Mouse (Mus musculus): ENCODE results near the gene Opn1sw. TPM values are rescaled to one million over a fixed set of nuclear protein-coding genes. Genes with fewer than 3 reads are reported as not detected.

Gene Opn1sw
- polyA plus RNA-seq (2016; fragmentation: Nextera tagmentation; extraction: Ambion mirVana), result 0.65 and 0.69 TPM in 2 replicates

DNA sequence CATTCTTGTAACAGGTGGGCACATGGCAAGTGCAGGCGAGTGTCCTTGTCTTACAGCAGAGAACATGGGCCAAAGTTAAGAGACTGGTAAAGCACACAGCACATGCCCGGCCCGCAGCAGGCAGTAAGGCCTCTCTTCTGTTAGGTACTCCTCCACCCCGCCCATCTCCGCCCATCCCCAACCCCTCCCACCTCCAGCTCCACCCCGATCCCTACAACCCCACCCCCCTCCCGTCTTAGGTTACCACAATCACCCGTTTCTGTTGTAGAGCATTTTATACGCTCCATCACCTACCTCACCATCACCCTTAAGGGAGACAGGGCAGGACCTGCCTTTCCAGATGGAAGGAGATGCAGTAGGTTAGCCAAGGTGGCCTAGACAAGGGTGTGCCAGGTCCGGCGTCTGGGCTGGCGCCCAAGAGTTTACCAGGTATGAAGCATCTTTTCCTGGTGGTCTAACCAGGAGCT, at the start of gene Opn1sw:
TSS of gene Opn1sw (minus strand) at position 417 of the 467 bp plus-strand sequence.
- H3K27me3 ChIP-seq (replicated peaks), result 0 out of 2 replicates have a peak, but pooled peaks cover 3% of the 10 kb centered on the region
- no peaks in the 10 kb centered on the region for H3K9me3 ChIP-seq (replicated peaks)
- H3K4me3 ChIP-seq, result peak within 1 kb of the TSS; percentile 51
- peak within 1 kb of the TSS; percentile 30 for H3K27ac ChIP-seq (ENCODE audit: poor library complexity, severe bottlenecking)
- H3K36me3 ChIP-seq, result no peaks in the 10 kb centered on the region
- H3K4me1 ChIP-seq (replicated peaks), result peaks cover 28% of the 10 kb centered on the region
- peak within 1 kb of the TSS; percentile 64 for H3K9ac ChIP-seq
- 3% methylated on average over 12 of the region's 12 CpGs for WGBS
- peak; percentile 78 for ATAC-seq (ENCODE audit: insufficient number of reproducible peaks, low FRiP score)
- H3K4me2 ChIP-seq, result peak within 1 kb of the TSS; percentile 63

DNA sequence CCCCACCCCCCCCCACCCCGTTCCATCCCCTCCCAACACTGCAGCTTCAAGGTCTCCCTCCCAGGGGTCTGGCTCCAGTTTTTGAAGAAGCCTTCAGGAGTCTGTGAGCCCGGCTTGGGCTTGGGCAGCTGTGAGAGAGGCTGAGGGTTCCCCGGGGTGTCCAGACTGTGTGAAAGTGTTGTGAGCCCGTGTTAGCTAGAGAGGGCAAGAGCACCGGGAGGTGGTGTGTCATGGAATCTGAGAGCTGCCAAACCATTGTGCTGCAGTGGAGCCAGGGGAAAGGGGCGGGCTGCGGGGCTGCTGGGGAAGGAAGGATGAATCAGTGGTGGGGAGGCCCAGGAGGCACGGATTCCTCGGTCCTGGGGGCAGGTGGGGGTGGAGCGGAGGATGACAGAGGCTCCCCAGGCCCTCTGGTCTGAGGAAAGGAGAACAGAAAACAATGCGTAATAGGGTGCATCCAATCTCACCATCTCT, 48.2 kb upstream of the Opn1sw start:
- ATAC-seq (ENCODE audit: insufficient number of reproducible peaks, low FRiP score), result peak; percentile 24
- 3% methylated on average over 11 of the region's 11 CpGs for WGBS
- peak overlapping the region; percentile 91 for H3K9ac ChIP-seq
- peaks cover 37% of the 10 kb centered on the region for H3K36me3 ChIP-seq
- no peaks in the 10 kb centered on the region for H3K9me3 ChIP-seq (replicated peaks)
- H3K27me3 ChIP-seq (replicated peaks), result no peaks in the 10 kb centered on the region
- H3K4me2 ChIP-seq, result peak overlapping the region; percentile 86
- H3K4me1 ChIP-seq (replicated peaks), result peaks cover 41% of the 10 kb centered on the region
- H3K27ac ChIP-seq (ENCODE audit: poor library complexity, severe bottlenecking), result peak overlapping the region; percentile 97
- peak overlapping the region; percentile 66 for H3K4me3 ChIP-seq

DNA sequence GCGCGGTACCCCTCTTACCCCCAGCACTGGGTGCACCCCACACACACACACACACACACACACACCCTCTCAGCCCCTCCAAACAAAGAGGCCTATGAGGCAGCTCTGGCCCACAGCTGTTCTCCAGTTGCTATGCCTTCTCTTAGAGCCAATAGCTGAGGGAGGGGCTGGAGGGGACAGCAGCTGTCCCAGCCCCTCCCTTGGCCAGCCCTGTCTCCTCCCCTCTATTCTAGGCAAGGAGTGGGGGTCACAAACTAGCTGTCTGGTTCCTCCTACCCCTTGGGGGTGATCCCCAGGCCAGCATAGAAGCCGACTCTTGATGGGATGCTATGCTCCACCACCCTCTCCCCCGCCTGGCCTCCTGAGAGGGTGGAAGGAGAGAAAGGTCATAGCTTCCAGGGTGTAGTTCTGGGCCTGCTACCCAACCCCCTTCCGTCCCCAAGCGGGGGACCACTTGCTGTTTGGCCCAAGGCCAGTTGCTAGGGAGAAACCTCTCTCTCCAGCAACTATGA, 47.7 kb upstream of the Opn1sw start:
- peak overlapping the region; percentile 91 for H3K9ac ChIP-seq

DNA sequence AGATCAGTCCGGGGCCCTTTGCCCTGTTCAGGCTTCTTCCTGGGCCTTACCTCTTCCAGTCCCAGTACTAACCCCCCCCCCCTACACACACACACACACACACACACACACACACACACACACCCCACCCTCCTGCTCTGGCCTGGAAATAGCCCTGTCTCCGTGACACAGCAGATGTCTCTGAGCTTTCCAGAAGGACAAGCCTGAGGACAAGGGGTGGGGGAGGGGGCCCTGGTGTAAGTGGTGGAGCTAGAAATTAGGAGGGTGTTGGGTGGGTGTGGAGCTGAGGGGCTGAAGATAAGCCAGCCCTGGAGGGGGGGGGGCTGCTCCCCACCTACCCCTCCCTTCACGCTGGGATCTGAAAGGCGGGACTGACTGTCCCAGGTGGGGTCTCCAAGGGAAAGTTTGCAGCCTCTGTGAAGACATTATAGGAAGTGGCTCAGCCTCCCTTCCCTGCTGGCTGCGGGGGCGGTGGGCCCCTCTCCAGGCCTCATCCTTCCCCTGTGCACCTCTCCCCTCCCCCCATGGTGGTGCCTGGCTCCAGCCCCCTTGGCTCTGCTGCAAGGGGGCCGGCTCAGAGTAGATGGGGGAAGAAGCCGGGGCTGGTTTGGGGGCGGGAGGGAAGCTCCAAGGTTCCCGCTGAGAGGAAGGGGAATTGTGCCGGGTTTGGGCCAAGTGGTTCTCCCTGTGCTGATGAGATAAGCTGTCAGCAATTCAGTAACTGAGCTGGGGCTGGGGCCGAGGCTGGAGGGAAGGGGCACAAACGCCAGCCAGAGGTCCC, 46.8 kb upstream of the Opn1sw start:
- peak; percentile 44 for ATAC-seq (ENCODE audit: insufficient number of reproducible peaks, low FRiP score)
- peak overlapping the region; percentile 97 for H3K27ac ChIP-seq (ENCODE audit: poor library complexity, severe bottlenecking)
- under 1% methylated on average over 13 of the region's 13 CpGs for WGBS
- peak overlapping the region; percentile 86 for H3K4me2 ChIP-seq
- peak overlapping the region; percentile 66 for H3K4me3 ChIP-seq
- peaks cover 24% of the 10 kb centered on the region for H3K36me3 ChIP-seq
- H3K4me1 ChIP-seq (replicated peaks), result peaks cover 54% of the 10 kb centered on the region
- H3K9ac ChIP-seq, result peak overlapping the region; percentile 91
- H3K27me3 ChIP-seq (replicated peaks), result no peaks in the 10 kb centered on the region
- H3K9me3 ChIP-seq (replicated peaks), result no peaks in the 10 kb centered on the region

More for the DNA sequence above, 47.7 kb upstream of the Opn1sw start:
- peak overlapping the region; percentile 97 for H3K27ac ChIP-seq (ENCODE audit: poor library complexity, severe bottlenecking)
- peak overlapping the region; percentile 66 for H3K4me3 ChIP-seq
- H3K9me3 ChIP-seq (replicated peaks), result no peaks in the 10 kb centered on the region
- H3K27me3 ChIP-seq (replicated peaks), result no peaks in the 10 kb centered on the region
- H3K4me2 ChIP-seq, result peak overlapping the region; percentile 86
- H3K36me3 ChIP-seq, result peaks cover 32% of the 10 kb centered on the region
- ATAC-seq (ENCODE audit: insufficient number of reproducible peaks, low FRiP score), result peak; percentile 10
- WGBS, result 8% methylated on average over 6 of the region's 6 CpGs
- peaks cover 45% of the 10 kb centered on the region for H3K4me1 ChIP-seq (replicated peaks)

DNA sequence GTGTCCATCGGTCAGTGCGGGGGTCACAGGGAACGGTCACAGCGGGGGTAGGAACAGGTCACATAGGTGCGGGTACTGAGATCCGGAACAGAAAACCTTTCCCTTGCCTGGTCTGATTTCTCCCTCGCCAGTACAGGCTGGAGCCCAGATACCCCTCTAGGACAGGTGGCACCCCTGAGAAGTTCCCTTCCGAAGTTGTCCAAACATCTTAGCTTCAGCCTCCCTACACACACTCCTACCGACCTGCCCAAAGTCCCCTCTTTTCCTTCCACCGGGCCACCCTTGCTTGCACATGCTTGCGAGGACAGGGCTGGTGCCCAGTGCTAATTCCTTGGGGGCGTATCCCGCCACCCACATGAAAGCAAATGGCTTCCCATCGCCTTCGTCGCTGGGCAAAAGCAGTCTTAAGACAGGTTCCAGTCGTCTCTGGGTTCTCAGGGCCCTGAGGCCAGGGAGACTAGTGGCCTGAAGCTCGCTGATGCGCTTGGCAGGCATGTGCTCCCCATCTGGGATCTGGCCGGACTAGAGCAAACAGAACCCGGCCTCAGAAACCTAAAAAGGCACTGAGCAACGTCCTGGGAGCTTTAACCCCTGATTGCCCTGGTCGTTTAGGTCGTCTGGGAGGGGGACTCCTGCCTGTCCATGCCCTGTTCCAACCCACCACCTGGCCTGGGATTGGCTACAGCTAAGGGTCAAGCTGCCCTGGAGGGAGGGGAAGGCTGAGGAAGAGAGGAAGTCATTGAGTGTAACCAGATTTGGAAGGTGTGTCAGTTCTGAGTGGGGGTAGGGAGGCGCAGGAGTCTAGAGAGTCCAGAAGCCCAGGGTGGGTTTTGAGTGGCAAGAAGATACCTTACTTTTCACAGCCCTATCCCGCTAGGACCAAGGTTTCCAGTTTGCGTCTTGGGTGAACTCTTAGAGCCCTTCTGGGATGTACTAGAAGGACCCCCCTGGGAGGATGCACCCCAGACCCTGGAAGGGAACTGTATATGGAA, 45.8 kb upstream of the Opn1sw start:
- 2% methylated on average over 27 of the region's 27 CpGs for WGBS
- H3K4me1 ChIP-seq (replicated peaks), result peaks cover 58% of the 10 kb centered on the region
- H3K9ac ChIP-seq, result peak overlapping the region; percentile 91
- H3K27ac ChIP-seq (ENCODE audit: poor library complexity, severe bottlenecking), result peak overlapping the region; percentile 97
- peaks cover 14% of the 10 kb centered on the region for H3K36me3 ChIP-seq
- peak overlapping the region; percentile 66 for H3K4me3 ChIP-seq
- no peaks in the 10 kb centered on the region for H3K27me3 ChIP-seq (replicated peaks)
- no peaks in the 10 kb centered on the region for H3K9me3 ChIP-seq (replicated peaks)
- ATAC-seq (ENCODE audit: insufficient number of reproducible peaks, low FRiP score), result peak; percentile 22; the same call in 1 of the 2 replicates
- peak overlapping the region; percentile 86 for H3K4me2 ChIP-seq

DNA sequence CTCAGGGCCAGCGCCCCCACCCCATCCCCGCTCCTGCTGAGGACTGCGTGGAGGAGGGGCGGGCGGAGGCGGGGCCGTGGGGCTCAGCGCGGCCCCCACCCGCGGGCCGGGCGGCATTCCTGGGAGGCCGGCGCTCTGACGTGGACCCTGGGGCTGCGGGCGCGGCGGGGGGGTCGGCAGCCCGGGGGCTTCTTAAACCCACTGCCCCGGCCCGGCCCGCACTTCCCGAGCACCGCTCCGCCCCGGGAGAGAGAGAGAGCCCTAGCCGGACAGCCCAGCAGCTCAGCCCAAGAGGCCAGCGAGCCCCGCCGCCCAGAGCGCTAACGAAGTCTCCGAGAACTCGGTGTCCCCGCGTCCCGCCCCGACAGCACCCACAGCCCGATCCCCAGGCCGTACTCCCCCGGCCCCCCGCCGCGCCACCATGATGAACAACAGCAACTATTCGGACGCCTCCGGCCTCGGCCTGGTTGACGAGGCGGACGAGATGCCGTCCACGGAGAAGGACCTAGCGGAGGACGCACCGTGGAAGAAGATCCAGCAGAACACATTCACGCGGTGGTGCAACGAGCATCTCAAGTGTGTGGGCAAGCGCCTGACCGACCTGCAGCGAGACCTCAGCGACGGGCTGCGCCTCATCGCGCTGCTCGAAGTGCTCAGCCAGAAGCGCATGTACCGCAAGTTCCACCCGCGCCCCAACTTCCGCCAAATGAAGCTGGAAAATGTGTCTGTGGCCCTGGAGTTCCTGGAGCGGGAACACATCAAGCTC, 45.0 kb upstream of the Opn1sw start, which contains the start of gene Flnc:
TSS of gene Flnc (plus strand) at position 219 of the 766 bp plus-strand sequence.
- H3K36me3 ChIP-seq, result peaks cover 5% of the 10 kb centered on the region
- H3K4me3 ChIP-seq, result peak within 1 kb of the TSS; percentile 66
- H3K9me3 ChIP-seq (replicated peaks), result no peaks in the 10 kb centered on the region
- peak; percentile 38; the same call in 1 of the 2 replicates for ATAC-seq (ENCODE audit: insufficient number of reproducible peaks, low FRiP score)
- no peaks in the 10 kb centered on the region for H3K27me3 ChIP-seq (replicated peaks)
- H3K9ac ChIP-seq, result peak within 1 kb of the TSS; percentile 91
- peak within 1 kb of the TSS; percentile 97 for H3K27ac ChIP-seq (ENCODE audit: poor library complexity, severe bottlenecking)
- peaks cover 58% of the 10 kb centered on the region for H3K4me1 ChIP-seq (replicated peaks)
- WGBS, result under 1% methylated on average over 62 of the region's 77 CpGs
- H3K4me2 ChIP-seq, result peak within 1 kb of the TSS; percentile 86

DNA sequence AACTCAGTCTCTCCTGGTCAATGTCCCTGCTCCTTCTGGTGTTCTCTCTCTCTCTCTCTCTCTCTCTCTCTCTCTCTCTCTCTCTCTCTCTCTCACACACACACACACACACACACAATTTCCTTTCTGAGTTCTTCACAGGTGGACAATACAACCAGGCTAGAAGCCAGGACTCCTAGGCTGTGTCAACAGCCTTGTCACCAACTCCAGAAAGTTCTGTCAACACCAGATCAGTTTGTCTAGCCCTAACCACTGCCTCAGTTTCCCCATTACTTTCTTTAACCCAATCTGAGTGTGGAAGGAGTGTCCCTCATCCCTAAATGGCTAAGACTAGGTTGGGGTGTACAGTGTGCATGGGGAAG, 44.4 kb upstream of the Opn1sw start:
- no peaks in the 10 kb centered on the region for H3K9me3 ChIP-seq (replicated peaks)
- H3K4me1 ChIP-seq (replicated peaks), result peaks cover 58% of the 10 kb centered on the region
- H3K4me2 ChIP-seq, result peak overlapping the region; percentile 86
- H3K27me3 ChIP-seq (replicated peaks), result no peaks in the 10 kb centered on the region
- peak overlapping the region; percentile 97 for H3K27ac ChIP-seq (ENCODE audit: poor library complexity, severe bottlenecking)
- ATAC-seq (ENCODE audit: insufficient number of reproducible peaks, low FRiP score), result no peak
- H3K9ac ChIP-seq, result peak overlapping the region; percentile 91
- no peaks in the 10 kb centered on the region for H3K36me3 ChIP-seq
- H3K4me3 ChIP-seq, result peak overlapping the region; percentile 66

DNA sequence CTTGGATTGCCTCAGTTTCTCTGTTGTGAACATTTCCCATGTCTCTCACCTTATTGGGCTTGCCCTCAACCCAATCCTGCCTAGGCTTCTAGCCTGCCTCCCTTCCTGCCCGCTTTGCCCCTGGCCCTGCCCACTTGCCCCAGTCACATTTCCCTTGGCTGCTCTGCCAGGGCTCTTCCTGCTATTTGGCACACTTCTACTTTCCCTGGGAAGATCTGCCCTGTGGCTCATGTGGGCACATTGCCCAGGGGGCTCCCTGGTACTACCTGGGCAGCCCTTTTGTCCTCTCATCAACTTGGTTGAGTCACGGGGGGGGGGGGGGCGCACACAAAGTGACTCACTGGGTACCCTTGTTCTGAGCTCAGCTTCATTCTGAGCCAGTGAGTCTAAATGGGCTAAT, 43.9 kb upstream of the Opn1sw start:
- no peaks in the 10 kb centered on the region for H3K27me3 ChIP-seq (replicated peaks)
- ATAC-seq (ENCODE audit: insufficient number of reproducible peaks, low FRiP score), result no peak
- H3K4me3 ChIP-seq, result no peak overlapping the region
- 43% methylated on average over 3 of the region's 3 CpGs for WGBS
- H3K9me3 ChIP-seq (replicated peaks), result no peaks in the 10 kb centered on the region
- H3K9ac ChIP-seq, result peak overlapping the region; percentile 39; the same call in 1 of the 2 replicates
- H3K27ac ChIP-seq (ENCODE audit: poor library complexity, severe bottlenecking), result peak overlapping the region; percentile 97
- peak overlapping the region; percentile 86 for H3K4me2 ChIP-seq
- no peaks in the 10 kb centered on the region for H3K36me3 ChIP-seq
- H3K4me1 ChIP-seq (replicated peaks), result peaks cover 55% of the 10 kb centered on the region

DNA sequence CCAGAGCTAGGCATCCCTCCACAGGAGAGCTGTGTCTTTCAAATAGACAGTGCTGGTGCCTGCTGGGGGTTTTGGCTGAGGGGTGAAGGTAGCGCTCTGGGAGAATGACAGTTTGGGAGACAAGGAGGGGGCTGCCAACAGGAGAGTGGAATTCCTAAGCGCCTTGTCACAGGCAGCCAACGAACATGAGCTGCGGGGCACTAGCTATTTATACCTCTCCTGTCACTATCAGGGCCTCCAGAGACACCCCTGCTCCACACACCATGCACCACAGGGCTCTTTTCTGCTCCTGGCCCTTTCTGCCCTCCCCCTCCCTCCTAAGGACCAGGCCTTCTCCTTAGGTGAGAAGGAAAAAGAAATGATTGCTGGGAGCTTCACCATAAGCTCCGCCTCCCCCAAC, 43.2 kb upstream of the Opn1sw start:
- no peaks in the 10 kb centered on the region for H3K27me3 ChIP-seq (replicated peaks)
- H3K4me3 ChIP-seq, result no peak overlapping the region
- peak; percentile 34 for ATAC-seq (ENCODE audit: insufficient number of reproducible peaks, low FRiP score)
- H3K27ac ChIP-seq (ENCODE audit: poor library complexity, severe bottlenecking), result peak overlapping the region; percentile 97
- no peaks in the 10 kb centered on the region for H3K9me3 ChIP-seq (replicated peaks)
- peaks cover 48% of the 10 kb centered on the region for H3K4me1 ChIP-seq (replicated peaks)
- H3K4me2 ChIP-seq, result peak overlapping the region; percentile 86
- 13% methylated on average over 5 of the region's 5 CpGs for WGBS
- H3K36me3 ChIP-seq, result no peaks in the 10 kb centered on the region
- H3K9ac ChIP-seq, result peak overlapping the region; percentile 60
